In the genomic region with DNA sequence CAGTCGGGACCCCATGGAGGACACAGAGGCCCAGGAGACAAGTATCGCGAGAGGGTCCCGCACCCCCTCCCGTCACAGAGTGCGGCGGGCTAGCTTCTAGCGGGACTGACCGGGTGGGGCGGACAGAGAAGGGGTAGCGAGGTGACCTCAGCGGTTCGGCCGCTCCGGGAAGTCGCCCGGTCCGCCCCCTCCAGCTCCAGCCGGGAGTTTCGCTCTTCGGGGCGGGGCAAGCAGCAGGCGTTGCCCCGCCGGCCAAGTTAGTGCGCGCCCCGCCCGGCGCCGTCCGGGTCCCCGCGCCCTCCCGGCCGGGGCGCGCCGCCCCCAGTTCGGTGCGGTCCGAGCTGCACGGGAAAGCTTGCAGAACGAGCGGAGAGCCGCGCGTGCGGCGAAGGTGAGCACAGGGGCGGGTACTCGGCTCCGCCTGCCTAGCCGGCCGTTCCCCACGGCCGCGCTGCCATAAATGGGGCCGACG, we compare ENCODE assay signal across 8 mouse cellular contexts. TPM values are rescaled to one million over a fixed set of nuclear protein-coding genes. Genes with fewer than 3 reads are reported as not detected.
DNase-seq lines count a peak whose midpoint lies in the region; ATAC-seq and TF ChIP-seq lines count a peak whose summit lies in the region.

A gene (plus strand): TSS at position 274 of the 472 bp plus-strand sequence.

- H3K4me3 ChIP-seq in gastrocnemius, adult 2 months = peak within 1 kb of the TSS; percentile 77
- peak within 1 kb of the TSS; percentile 59 for H3K4me3 ChIP-seq in hindbrain, embryonic 16.5 days (ENCODE audit: low read length)
- peak within 1 kb of the TSS; percentile 77 for H3K4me3 ChIP-seq in liver, embryonic 11.5 days (ENCODE audit: low read depth, low read length)
- peak within 1 kb of the TSS; percentile 45 for H3K4me3 ChIP-seq in midbrain, postnatal 0 days (ENCODE audit: low read depth, low read length)

- H3K4me2 ChIP-seq in hindbrain, embryonic 16.5 days (ENCODE audit: low read length) = peak within 1 kb of the TSS; percentile 97
- H3K4me2 ChIP-seq in liver, embryonic 11.5 days = peak within 1 kb of the TSS; percentile 98
- H3K4me2 ChIP-seq in midbrain, postnatal 0 days (ENCODE audit: low read depth, low read length, poor library complexity, severe bottlenecking) = peak within 1 kb of the TSS; percentile 91

- peak; percentile 50 for DNase-seq in CD4-positive helper T cell, adult 2 months (ENCODE audit: low read depth, low spot score)
- DNase-seq in adrenal gland, postnatal 10 days = peak; percentile 78
- peak; percentile 83 for DNase-seq in gastrocnemius, adult 2 months
- DNase-seq in liver, embryonic 11.5 days (ENCODE audit: low spot score) = peak; percentile 75
- DNase-seq in midbrain, postnatal 0 days (ENCODE audit: low spot score) = no peak
- peak; percentile 76 for DNase-seq in urinary bladder, postnatal 14 days (ENCODE audit: low spot score)
- DNase-seq in right cerebral cortex, postnatal 10 days (ENCODE audit: low spot score in 2 of 2) = no peak

- H3K9ac ChIP-seq in hindbrain, embryonic 16.5 days (ENCODE audit: low read depth, low read length) = peak within 1 kb of the TSS; percentile 70
- peak within 1 kb of the TSS; percentile 67 for H3K9ac ChIP-seq in liver, embryonic 11.5 days (ENCODE audit: low read depth, low read length)
- peak within 1 kb of the TSS; percentile 52 for H3K9ac ChIP-seq in midbrain, postnatal 0 days (replicated peaks; ENCODE audit: low read length, poor library complexity, severe bottlenecking)

- no peaks in the 10 kb centered on the region for H3K36me3 ChIP-seq in hindbrain, embryonic 16.5 days (ENCODE audit: control insufficient read depth, insufficient read depth, low read length)
- H3K36me3 ChIP-seq in liver, embryonic 11.5 days (ENCODE audit: control insufficient read depth, insufficient read depth, low read length) = no peaks in the 10 kb centered on the region
- no peaks in the 10 kb centered on the region for H3K36me3 ChIP-seq in midbrain, postnatal 0 days (ENCODE audit: insufficient read depth, low read length)

- H3K27ac ChIP-seq in gastrocnemius, adult 2 months = peak within 1 kb of the TSS; percentile 83
- H3K27ac ChIP-seq in hindbrain, embryonic 16.5 days (ENCODE audit: low read depth, low read length) = no peak within 1 kb of the TSS
- H3K27ac ChIP-seq in liver, embryonic 11.5 days (ENCODE audit: low read depth, low read length) = no peak within 1 kb of the TSS
- no peak within 1 kb of the TSS for H3K27ac ChIP-seq in midbrain, postnatal 0 days (ENCODE audit: low read depth, low read length)

- no peak for TF ChIP-seq CTCF in gastrocnemius, adult 2 months (IDR thresholded peaks at IDR 0.05)
- no peak for TF ChIP-seq CTCF in midbrain, postnatal 0 days (IDR thresholded peaks at IDR 0.05)

- peaks cover 14% of the 10 kb centered on the region for H3K27me3 ChIP-seq in hindbrain, embryonic 16.5 days (replicated peaks; ENCODE audit: control insufficient read depth, insufficient read depth, low read length)
- H3K27me3 ChIP-seq in liver, embryonic 11.5 days (replicated peaks; ENCODE audit: control insufficient read depth, insufficient read depth, low read length) = peaks cover 58% of the 10 kb centered on the region
- peaks cover 28% of the 10 kb centered on the region for H3K27me3 ChIP-seq in midbrain, postnatal 0 days (ENCODE audit: insufficient read depth, low read length)

- 0% methylated on average over 43 of the region's 60 CpGs for WGBS in hindbrain, embryonic 16.5 days
- 1% methylated on average over 48 of the region's 60 CpGs for WGBS in liver, embryonic 11.5 days
- under 1% methylated on average over 51 of the region's 60 CpGs for WGBS in midbrain, postnatal 0 days

- intact Hi-C loops in gastrocnemius, adult 2 months (cut with DNase I) = no loop called here

- no peak for ATAC-seq in hindbrain, embryonic 16.5 days
- ATAC-seq in liver, embryonic 11.5 days (replicated peaks; ENCODE audit: low FRiP score) = peak; percentile 13; the same call in 1 of the 2 replicates
- ATAC-seq in midbrain, postnatal 0 days (ENCODE audit: low FRiP score) = no peak

- H3K4me1 ChIP-seq in hindbrain, embryonic 16.5 days (ENCODE audit: control insufficient read depth, insufficient read depth, low read depth, low read length) = peaks cover 31% of the 10 kb centered on the region
- peaks cover 18% of the 10 kb centered on the region for H3K4me1 ChIP-seq in liver, embryonic 11.5 days (replicated peaks; ENCODE audit: control insufficient read depth, insufficient read depth, low read length)
- H3K4me1 ChIP-seq in midbrain, postnatal 0 days (ENCODE audit: insufficient read depth, low read length) = no peaks in the 10 kb centered on the region; the same call in 1 of the 2 replicates

- no peaks in the 10 kb centered on the region for H3K9me3 ChIP-seq in hindbrain, embryonic 16.5 days (ENCODE audit: control insufficient read depth, low read length)
- H3K9me3 ChIP-seq in liver, embryonic 11.5 days (ENCODE audit: control insufficient read depth, low read length) = no peaks in the 10 kb centered on the region
- no peaks in the 10 kb centered on the region for H3K9me3 ChIP-seq in midbrain, postnatal 0 days (ENCODE audit: low read length)

RNA-seq across cellular contexts. Expression of the gene that starts here (rescaled TPM):
- 1 to 10 TPM; 3.9 to 5.5 TPM for total RNA-seq in adrenal gland, postnatal 10 days (2021)
- under 1 TPM; 0.64 to 0.81 TPM for total RNA-seq in gastrocnemius, adult 2 months (2021)
- polyA plus RNA-seq in hindbrain, embryonic 16.5 days (2015; fragmentation: Nextera tagmentation; extraction: Ambion mirVana) = 2.4 and 4.0 TPM in 2 replicates
- 0.96 and 1.7 TPM in 2 replicates for polyA plus RNA-seq in liver, embryonic 11.5 days (2014; fragmentation: Nextera tagmentation; extraction: Ambion mirVana)
- total RNA-seq in midbrain, postnatal 0 days (2014; rRNA removed) = 0.94 and 1.5 TPM in 2 replicates
- polyA plus RNA-seq in midbrain, postnatal 0 days (2015; fragmentation: Nextera tagmentation; extraction: Ambion mirVana) = 1.2 and 1.8 TPM in 2 replicates

Comparison
In these comparisons a context has a peak if more than half of its experiments do, and no peak if none do; other contexts are left out.
1. Peak in DNase-seq, H3K4me3 ChIP-seq and H3K27ac ChIP-seq in gastrocnemius, adult 2 months; RNA of the gene not detected or under 1 TPM.
2. DNase-seq: peak in CD4-positive helper T cell, adult 2 months (single experiment), adrenal gland, postnatal 10 days (single experiment), liver, embryonic 11.5 days (single experiment) and urinary bladder, postnatal 14 days (single experiment); none in midbrain, postnatal 0 days (single experiment) and right cerebral cortex, postnatal 10 days (0 of 2).
3. Peak in every context shown above with its lines, with median percentiles within 50 percentile points of each other: H3K4me3 ChIP-seq, H3K4me2 ChIP-seq and H3K9ac ChIP-seq.